Mouse (Mus musculus) megakaryocyte, embryonic 14.5 days (primary cell): Measurements from ENCODE around the gene Ubl7.

Experiments used
- FLI1 ChIP-seq: IDR thresholded peaks from 2 replicates; pipeline ENCODE4 v1.6.1; 2012; ENCODE audit warnings: low read length, inconsistent platforms, mixed read lengths
- GATA1 ChIP-seq: IDR thresholded peaks from 3 replicates; pipeline ENCODE4 v1.6.1; 2012; ENCODE audit warnings: mixed read lengths, low read length, inconsistent platforms, borderline replicate concordance

GRCm38 (mm10) chr9:57935683-57936437, 25.1 kb downstream of the Ubl7 start:
- TF ChIP-seq GATA1 (no peak), FLI1 (no peak)
